ENCODE assay signal across 8 mouse cellular contexts in the genomic region with DNA sequence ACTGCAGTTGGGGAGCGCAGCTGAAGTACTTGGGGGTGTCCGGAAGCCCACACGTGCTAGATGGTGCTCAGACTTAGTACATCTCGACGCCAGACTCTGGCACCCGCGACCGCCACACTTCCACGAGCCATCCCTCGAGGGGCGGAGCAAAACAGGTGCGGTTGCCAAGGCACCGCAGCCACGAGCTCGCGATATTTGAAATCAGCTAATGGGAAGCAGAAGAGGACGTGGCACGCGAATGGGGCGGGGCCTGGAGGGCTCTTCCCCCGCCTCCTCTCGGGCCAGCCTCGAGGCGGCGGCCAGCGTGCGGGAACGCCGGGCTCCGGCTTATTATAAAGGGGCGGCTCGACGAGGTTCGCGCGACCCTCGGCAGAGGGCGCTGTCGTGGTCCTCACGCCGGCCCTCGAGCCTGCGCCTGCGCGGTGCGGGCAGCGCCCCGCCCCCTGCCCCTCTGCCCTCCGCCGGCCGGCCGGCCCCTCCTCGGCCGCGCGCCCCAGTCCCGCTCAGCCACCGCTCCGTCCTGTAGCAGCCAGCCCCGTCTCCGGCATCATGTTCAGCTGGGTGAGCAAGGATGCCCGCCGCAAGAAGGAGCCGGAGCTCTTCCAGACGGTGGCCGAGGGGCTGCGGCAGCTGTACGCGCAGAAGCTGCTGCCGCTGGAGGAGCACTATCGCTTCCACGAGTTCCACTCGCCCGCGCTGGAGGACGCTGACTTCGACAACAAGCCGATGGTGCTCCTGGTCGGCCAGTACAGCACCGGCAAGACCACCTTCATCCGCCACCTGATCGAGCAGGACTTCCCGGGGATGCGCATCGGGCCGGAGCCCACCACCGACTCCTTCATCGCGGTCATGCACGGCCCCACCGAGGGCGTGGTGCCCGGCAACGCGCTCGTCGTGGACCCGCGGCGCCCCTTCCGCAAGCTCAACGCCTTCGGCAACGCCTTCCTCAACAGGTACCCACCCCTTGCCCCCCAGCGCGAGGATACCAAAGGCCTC. TPM values are rescaled to one million over a fixed set of nuclear protein-coding genes. Genes with fewer than 3 reads are reported as not detected.
A peak's percentile ranks its signal among the peaks of the same experiment; 100 is the strongest.
DNase-seq lines count a peak whose midpoint lies in the region; ATAC-seq and TF ChIP-seq lines count a peak whose summit lies in the region.

A gene (plus strand): TSS at position 300 of the 996 bp plus-strand sequence.

- peak within 1 kb of the TSS; percentile 79 for H3K4me2 ChIP-seq in embryonic facial prominence, embryonic 13.5 days
- H3K4me2 ChIP-seq in limb, embryonic 13.5 days (replicated peaks) = peak within 1 kb of the TSS; percentile 88
- H3K4me2 ChIP-seq in midbrain, embryonic 16.5 days (ENCODE audit: low read length) = peak within 1 kb of the TSS; percentile 98

- H3K36me3 ChIP-seq in embryonic facial prominence, embryonic 13.5 days = peaks cover 22% of the 10 kb centered on the region
- peaks cover 16% of the 10 kb centered on the region for H3K36me3 ChIP-seq in heart, adult 2 months (ENCODE audit: control insufficient read depth, insufficient read depth, low read length)
- H3K36me3 ChIP-seq in limb, embryonic 13.5 days = peaks cover 26% of the 10 kb centered on the region
- peaks cover 5% of the 10 kb centered on the region for H3K36me3 ChIP-seq in midbrain, embryonic 16.5 days (ENCODE audit: control insufficient read depth, insufficient read depth, low read length)

- intact Hi-C loops in heart, adult 2 months (cut with DNase I) = loop anchor here (1.0 kb wide), 1 partner anchor 26 kb away; no protein-coding TSS in a partner anchor

- peak; percentile 92 for ATAC-seq in embryonic facial prominence, embryonic 13.5 days (ENCODE audit: insufficient number of reproducible peaks, insufficient read depth, low FRiP score, low TSS enrichment, low read depth)
- peak; percentile 95 for ATAC-seq in limb, embryonic 13.5 days (ENCODE audit: low FRiP score, low read depth)
- ATAC-seq in midbrain, embryonic 16.5 days = peak; percentile 95

- peak; percentile 79 for TF ChIP-seq POLR2A in heart, adult 2 months (IDR thresholded peaks at IDR 0.05; ENCODE audit: insufficient read depth, low read depth, low read length)

- H3K9me3 ChIP-seq in embryonic facial prominence, embryonic 13.5 days = no peaks in the 10 kb centered on the region
- H3K9me3 ChIP-seq in limb, embryonic 13.5 days = no peaks in the 10 kb centered on the region
- H3K9me3 ChIP-seq in midbrain, embryonic 16.5 days (replicated peaks; ENCODE audit: control insufficient read depth, low read length, poor library complexity, severe bottlenecking) = no peaks in the 10 kb centered on the region

- peak within 1 kb of the TSS; percentile 73 for H3K27ac ChIP-seq in embryonic facial prominence, embryonic 13.5 days
- H3K27ac ChIP-seq in heart, adult 2 months = peak within 1 kb of the TSS; percentile 98
- H3K27ac ChIP-seq in limb, embryonic 13.5 days = peak within 1 kb of the TSS; percentile 83
- peak within 1 kb of the TSS; percentile 78 for H3K27ac ChIP-seq in midbrain, embryonic 16.5 days (ENCODE audit: low read length)

- peak within 1 kb of the TSS; percentile 88 for H3K4me3 ChIP-seq in embryonic facial prominence, embryonic 13.5 days
- peak within 1 kb of the TSS; percentile 92 for H3K4me3 ChIP-seq in heart, adult 2 months
- peak within 1 kb of the TSS; percentile 87 for H3K4me3 ChIP-seq in limb, embryonic 13.5 days
- peak within 1 kb of the TSS; percentile 77 for H3K4me3 ChIP-seq in midbrain, embryonic 16.5 days (ENCODE audit: low read depth, low read length)

- peak within 1 kb of the TSS; percentile 92 for H3K9ac ChIP-seq in embryonic facial prominence, embryonic 13.5 days
- peak within 1 kb of the TSS; percentile 98 for H3K9ac ChIP-seq in heart, adult 2 months (ENCODE audit: low read depth, low read length)
- peak within 1 kb of the TSS; percentile 89 for H3K9ac ChIP-seq in limb, embryonic 13.5 days
- peak within 1 kb of the TSS; percentile 82 for H3K9ac ChIP-seq in midbrain, embryonic 16.5 days (ENCODE audit: low read depth, low read length)

- DNase-seq in 3134 (ENCODE audit: extremely low read depth, insufficient read length, low spot score) = peak; percentile 98
- peak; percentile 98 to 99 for DNase-seq in adrenal gland, postnatal 36 days
- DNase-seq in heart, adult 2 months = peak; percentile 99
- peak; percentile 99 for DNase-seq in kidney, adult 8-10 months
- DNase-seq in spleen, postnatal 10 days (ENCODE audit: low spot score in 2 of 2) = peak; percentile 96 to 99

- peaks cover 3% of the 10 kb centered on the region for H3K79me2 ChIP-seq in heart, adult 2 months (replicated peaks; ENCODE audit: control insufficient read depth, insufficient read depth, low read length)

- H3K27me3 ChIP-seq in embryonic facial prominence, embryonic 13.5 days = no peaks in the 10 kb centered on the region
- H3K27me3 ChIP-seq in heart, adult 2 months (ENCODE audit: control insufficient read depth, insufficient read depth, low read length) = no peaks in the 10 kb centered on the region
- no peaks in the 10 kb centered on the region for H3K27me3 ChIP-seq in limb, embryonic 13.5 days
- no peaks in the 10 kb centered on the region for H3K27me3 ChIP-seq in midbrain, embryonic 16.5 days (ENCODE audit: control insufficient read depth, insufficient read depth, low read depth, low read length)

- peaks cover 37% of the 10 kb centered on the region for H3K4me1 ChIP-seq in embryonic facial prominence, embryonic 13.5 days
- H3K4me1 ChIP-seq in heart, adult 2 months (ENCODE audit: control insufficient read depth, insufficient read depth, low read length) = peaks cover 28% of the 10 kb centered on the region
- H3K4me1 ChIP-seq in limb, embryonic 13.5 days = peaks cover 38% of the 10 kb centered on the region
- H3K4me1 ChIP-seq in midbrain, embryonic 16.5 days (ENCODE audit: control insufficient read depth, insufficient read depth, low read length) = peaks cover 30% of the 10 kb centered on the region

- TF ChIP-seq CTCF in heart, adult 2 months (IDR thresholded peaks at IDR 0.05) = peak; percentile 94

- WGBS in embryonic facial prominence, embryonic 13.5 days = 0% methylated on average over 104 of the region's 106 CpGs
- WGBS in heart, adult 2 months = 1% methylated on average over 106 of the region's 106 CpGs
- WGBS in limb, embryonic 13.5 days = under 1% methylated on average over 88 of the region's 106 CpGs
- under 1% methylated on average over 99 of the region's 106 CpGs for WGBS in midbrain, embryonic 16.5 days

- TF ChIP-seq EP300 in heart, adult 2 months (IDR thresholded peaks at IDR 0.05; ENCODE audit: insufficient read depth, low read depth, low read length) = peak; percentile 72; the same call in 1 of the 2 replicates

RNA-seq across cellular contexts. Expression of the gene that starts here (rescaled TPM):
- total RNA-seq in adrenal gland, postnatal 36 days (2021) = 100 to 1,000 TPM; 119 to 188 TPM
- 64.7 and 68.9 TPM in 2 replicates for polyA plus RNA-seq in embryonic facial prominence, embryonic 13.5 days (2015; fragmentation: Nextera tagmentation; extraction: Ambion mirVana)
- total RNA-seq in heart, adult 2 months (2021) = 100 to 1,000 TPM in 1 of 2 experiments, 10 to 100 TPM in 1; 98.0 to 120 TPM
- 111 and 142 TPM in 2 replicates for polyA plus RNA-seq in heart, adult 2 months (2012; rRNA removed)
- 73.1 and 82.9 TPM in 2 replicates for polyA plus RNA-seq in limb, embryonic 13.5 days (2015; fragmentation: Nextera tagmentation; extraction: Ambion mirVana)
- polyA plus RNA-seq in midbrain, embryonic 16.5 days (2015; fragmentation: Nextera tagmentation; extraction: Ambion mirVana) = 99.6 and 103 TPM in 2 replicates

Comparison
In these comparisons a context has a peak if more than half of its experiments do, and no peak if none do; other contexts are left out.
1. Peak in every context shown above with its lines: DNase-seq, ATAC-seq, H3K4me3 ChIP-seq and H3K27ac ChIP-seq.